Mouse (Mus musculus) adipose tissue, adult 10 weeks (tissue): Measurements from ENCODE around the gene Gm20852. TPM values are rescaled to one million over a fixed set of nuclear protein-coding genes. Genes with fewer than 3 reads are reported as not detected.

Experiments used
- polyA plus RNA-seq: library from polyadenylated mRNA; stranded (reverse); fragments of 350-450 nt; fragmentation: Illumina TruSeq; extraction: RNeasy Lipid Tissue Mini Kit (QIAGEN cat#74804); gene quantifications from one replicate; pipeline ENCODE4 v1.2.3, GENCODE M21; 2014; ENCODE audit warnings: low read depth, low replicate concordance

Gm20852 gene
- polyA plus RNA-seq = not detected

DNA sequence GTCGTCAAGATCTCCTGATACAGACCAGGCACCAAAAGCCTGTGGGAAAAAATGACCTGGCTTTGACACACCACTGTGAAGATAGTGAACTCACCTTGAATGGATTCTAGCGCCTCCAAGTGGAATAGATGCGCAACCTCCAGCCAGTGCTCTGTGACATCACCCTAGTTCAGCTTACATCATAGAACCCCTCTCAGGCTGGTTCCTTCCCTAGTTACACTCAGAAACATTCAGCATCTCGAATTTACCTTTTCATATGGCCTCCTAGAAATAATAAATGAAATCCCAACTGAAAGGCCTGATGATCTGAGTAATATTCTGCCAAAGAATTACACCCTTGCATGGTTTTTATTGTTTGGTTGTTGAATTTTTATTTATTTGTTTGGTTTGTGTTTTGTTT lies at the start of gene Gm20852:
Gene Gm20852 (minus strand): TSS at position 101 of the 400 bp plus-strand sequence.

